Mouse (Mus musculus) neural tube, embryonic 14.5 days (tissue): ENCODE measurements around the gene Tmem160. TPM values are rescaled to one million over a fixed set of nuclear protein-coding genes. Genes with fewer than 3 reads are reported as not detected.
A peak's percentile ranks its signal among the peaks of the same experiment; 100 is the strongest.

Experiments
- ATAC-seq: fragments of 200-750 bp; cut with Nextera tagmentation; 2 replicates; pipeline ENCODE4 v1.8.0; 2017; ENCODE audit warnings: low read depth, mild to moderate bottlenecking, moderate TSS enrichment, moderate library complexity
- H3K27ac ChIP-seq: fragments of 300-500 bp; sonication (generic); 2 replicates; pipeline ENCODE4 v1.5.1; 2014; ENCODE audit warnings: low read depth, mild to moderate bottlenecking, control low read depth, low read length, moderate library complexity, mixed read lengths
- H3K27me3 ChIP-seq: fragments of 300-500 bp; sonication (generic); 2 replicates; pipeline ENCODE4 v1.6.1; 2014; ENCODE audit warnings: low read length; ENCODE audit not compliant: control insufficient read depth, insufficient read depth
- H3K36me3 ChIP-seq: fragments of 300-500 bp; sonication (generic); 2 replicates; pipeline ENCODE4 v1.6.1; 2014; ENCODE audit warnings: low read length, mixed read lengths; ENCODE audit not compliant: control insufficient read depth, insufficient read depth
- H3K4me1 ChIP-seq: fragments of 300-500 bp; sonication (generic); 2 replicates; pipeline ENCODE4 v1.6.1; 2014; ENCODE audit warnings: low read length; ENCODE audit not compliant: control insufficient read depth, insufficient read depth
- H3K4me2 ChIP-seq: fragments of 300-500 bp; sonication (generic); 2 replicates; pipeline ENCODE4 v1.6.1; 2014; ENCODE audit warnings: mild to moderate bottlenecking, low read depth, low read length, control low read depth
- H3K4me3 ChIP-seq: fragments of 300-500 bp; sonication (generic); 2 replicates; pipeline ENCODE4 v1.5.1; 2014; ENCODE audit warnings: low read depth, low read length, control low read depth, mixed read lengths
- H3K9ac ChIP-seq: fragments of 300-500 bp; sonication (generic); replicated peaks from 2 replicates; pipeline ENCODE4 v1.6.1; 2014; ENCODE audit warnings: low read depth, mild to moderate bottlenecking, control low read depth, low read length, mixed read lengths
- H3K9me3 ChIP-seq: fragments of 300-500 bp; sonication (generic); 2 replicates; pipeline ENCODE4 v1.6.1; 2016; ENCODE audit warnings: low read length; ENCODE audit not compliant: control insufficient read depth
- WGBS: fragments of 180-500 bp; shearing (Covaris S2); extraction: QIAGEN DNeasy Blood & Tissue Kit; methylation state at CpG from one replicate; pipeline ENCODE4 v1.1.7; 2014; 5-methylcytosine and 5-hydroxymethylcytosine counted together
- polyA plus RNA-seq: library from polyadenylated mRNA; unstranded; fragments of >200 nt; fragmentation: Nextera tagmentation; extraction: Ambion mirVana; gene quantifications from 2 replicates; pipeline ENCODE4 v1.2.1, GENCODE M21; 2014

Tmem160 gene
- polyA plus RNA-seq, 1 experiment from 2014 or later: 70.4 TPM

GRCm38 (mm10) chr7:16461151-16461550 lies 8.6 kb downstream of the Tmem160 start:
- H3K4me2 ChIP-seq: no peak overlapping the region
- H3K36me3 ChIP-seq: no peaks in the 10 kb centered on the region
- H3K4me1 ChIP-seq: no peaks in the 10 kb centered on the region
- 58% methylated on average over 6 of the region's 6 CpGs for WGBS
- H3K9ac ChIP-seq: no peak overlapping the region
- H3K4me3 ChIP-seq: no peak overlapping the region
- H3K9me3 ChIP-seq: no peaks in the 10 kb centered on the region
- no peak overlapping the region for H3K27ac ChIP-seq
- H3K27me3 ChIP-seq: no peaks in the 10 kb centered on the region
- no peak for ATAC-seq

DNA sequence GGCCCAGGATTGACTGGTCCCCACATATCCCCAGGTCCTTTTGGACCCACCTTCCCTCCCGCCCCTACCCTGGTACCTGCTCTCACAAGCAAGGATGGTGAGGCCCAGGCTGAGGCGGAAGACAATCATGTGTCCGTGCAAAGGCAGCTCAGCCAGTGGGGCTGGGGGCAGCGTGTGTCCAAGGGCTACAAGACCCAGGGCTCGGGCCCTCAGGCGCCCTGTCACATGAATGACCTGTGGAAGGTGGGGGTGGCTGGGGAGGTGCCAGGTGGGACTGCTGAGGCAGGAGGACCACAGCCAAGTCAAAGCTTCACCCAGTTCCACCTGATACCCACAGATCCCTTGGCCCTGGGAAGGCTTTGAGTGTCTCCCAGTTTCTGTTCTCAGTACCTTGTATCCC lies 9.1 kb downstream of the Tmem160 start:
- no peaks in the 10 kb centered on the region for H3K9me3 ChIP-seq
- H3K36me3 ChIP-seq: no peaks in the 10 kb centered on the region
- ATAC-seq: no peak
- 77% methylated on average over 6 of the region's 6 CpGs for WGBS
- no peak overlapping the region for H3K27ac ChIP-seq
- no peaks in the 10 kb centered on the region for H3K4me1 ChIP-seq
- H3K4me3 ChIP-seq: no peak overlapping the region
- H3K27me3 ChIP-seq: no peaks in the 10 kb centered on the region
- no peak overlapping the region for H3K9ac ChIP-seq
- no peak overlapping the region for H3K4me2 ChIP-seq

DNA sequence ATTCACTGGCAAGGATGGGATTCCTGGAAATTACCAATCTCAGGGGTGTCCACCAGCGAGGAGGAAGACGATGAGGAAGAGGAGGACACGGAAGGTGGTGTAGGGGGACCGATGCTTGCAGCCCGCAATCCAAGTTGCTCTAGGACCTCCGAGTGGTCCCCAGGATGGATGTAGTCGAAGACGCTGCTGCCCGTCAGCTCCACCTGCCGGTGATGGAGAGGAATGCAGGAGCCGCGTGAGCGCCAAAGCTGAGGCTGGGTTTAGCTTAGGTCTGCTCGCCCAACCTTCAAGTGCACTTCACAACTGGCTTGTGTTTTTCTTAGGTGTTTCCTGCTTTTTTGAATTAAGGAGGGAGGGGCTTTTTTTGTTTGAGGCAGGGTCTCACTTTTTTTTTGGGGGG lies 10.6 kb downstream of the Tmem160 start:
- H3K27ac ChIP-seq: no peak overlapping the region
- H3K9me3 ChIP-seq: no peaks in the 10 kb centered on the region
- H3K4me3 ChIP-seq: no peak overlapping the region
- no peaks in the 10 kb centered on the region for H3K27me3 ChIP-seq
- 5% methylated on average over 14 of the region's 14 CpGs for WGBS
- H3K36me3 ChIP-seq: no peaks in the 10 kb centered on the region
- H3K9ac ChIP-seq: no peak overlapping the region
- H3K4me2 ChIP-seq: no peak overlapping the region
- ATAC-seq: peak; percentile 44; the same call in 1 of the 2 replicates
- H3K4me1 ChIP-seq: no peaks in the 10 kb centered on the region

- 6% methylated on average over 8 of the region's 8 CpGs for WGBS
- Histone ChIP-seq H3K4me1 (no peaks in the 10 kb centered on the region), H3K4me2 (no peak overlapping the region), H3K9me3 (no peaks in the 10 kb centered on the region), H3K9ac (no peak overlapping the region), H3K27ac (no peak overlapping the region), H3K4me3 (no peak overlapping the region), H3K36me3 (no peaks in the 10 kb centered on the region), H3K27me3 (no peaks in the 10 kb centered on the region)
- no peak for ATAC-seq
Observed at GRCm38 (mm10) chr7:16465160-16465559, 12.6 kb downstream of the Tmem160 start.

GRCm38 (mm10) chr7:16465568-16465967 lies 13.0 kb downstream of the Tmem160 start:
- WGBS: 97% methylated on average over 5 of the region's 5 CpGs
- Histone ChIP-seq H3K27me3 (no peaks in the 10 kb centered on the region), H3K4me2 (no peak overlapping the region), H3K4me1 (no peaks in the 10 kb centered on the region), H3K27ac (no peak overlapping the region), H3K4me3 (no peak overlapping the region), H3K9me3 (no peaks in the 10 kb centered on the region), H3K9ac (no peak overlapping the region), H3K36me3 (no peaks in the 10 kb centered on the region)
- no peak for ATAC-seq

- Histone ChIP-seq H3K4me1 (no peaks in the 10 kb centered on the region), H3K4me3 (no peak overlapping the region), H3K4me2 (no peak overlapping the region), H3K27ac (no peak overlapping the region), H3K9ac (no peak overlapping the region), H3K27me3 (peaks cover 4% of the 10 kb centered on the region; the same call in 1 of the 2 replicates), H3K9me3 (no peaks in the 10 kb centered on the region), H3K36me3 (no peaks in the 10 kb centered on the region)
- ATAC-seq: no peak
- WGBS: 71% methylated on average over 4 of the region's 4 CpGs
Observed at GRCm38 (mm10) chr7:16466565-16466964, 14.0 kb downstream of the Tmem160 start.

GRCm38 (mm10) chr7:16468115-16468514 lies 15.5 kb downstream of the Tmem160 start:
- Histone ChIP-seq H3K4me1 (no peaks in the 10 kb centered on the region), H3K4me2 (no peak overlapping the region), H3K9ac (no peak overlapping the region), H3K4me3 (no peak overlapping the region), H3K36me3 (no peaks in the 10 kb centered on the region), H3K27ac (no peak overlapping the region), H3K27me3 (peaks cover 4% of the 10 kb centered on the region; the same call in 1 of the 2 replicates), H3K9me3 (no peaks in the 10 kb centered on the region)
- no peak for ATAC-seq
- 11% methylated on average over 5 of the region's 5 CpGs for WGBS

DNA sequence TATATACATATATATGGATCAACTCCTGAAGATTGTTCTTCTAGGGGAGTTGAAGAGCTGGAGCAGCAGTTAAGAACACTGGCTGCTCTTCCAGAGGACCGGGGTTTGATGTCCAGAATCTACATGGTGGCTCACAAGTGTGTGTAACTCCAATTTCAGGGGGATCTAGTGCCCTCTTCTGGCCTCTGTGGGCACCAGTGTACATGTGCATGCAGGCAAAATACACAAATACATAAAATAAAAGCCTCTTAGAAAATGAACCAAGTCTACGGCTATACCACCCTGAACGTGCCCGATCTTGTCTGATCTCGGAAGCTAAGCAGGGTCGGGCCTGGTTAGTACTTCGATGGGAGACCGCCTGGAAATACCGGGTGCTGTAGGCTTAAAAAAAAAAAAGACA lies 19.0 kb downstream of the Tmem160 start:
- Histone ChIP-seq H3K27ac (no peak overlapping the region), H3K4me1 (peaks cover 9% of the 10 kb centered on the region)

GRCm38 (mm10) chr7:16472116-16472709 lies 19.6 kb downstream of the Tmem160 start:
- no peak overlapping the region for H3K4me3 ChIP-seq
- no peak overlapping the region for H3K27ac ChIP-seq
- no peak overlapping the region for H3K9ac ChIP-seq
- no peaks in the 10 kb centered on the region for H3K9me3 ChIP-seq
- H3K36me3 ChIP-seq: no peaks in the 10 kb centered on the region
- H3K27me3 ChIP-seq: peaks cover 40% of the 10 kb centered on the region
- peak; percentile 33; the same call in 1 of the 2 replicates for ATAC-seq
- H3K4me1 ChIP-seq: peaks cover 10% of the 10 kb centered on the region
- 2% methylated on average over 17 of the region's 17 CpGs for WGBS
- H3K4me2 ChIP-seq: no peak overlapping the region

More for the DNA sequence above, 19.0 kb downstream of the Tmem160 start:
- no peak for ATAC-seq
- whole genome bisulfite sequencing: 41% methylated on average over 9 of the region's 9 CpGs
- Histone ChIP-seq H3K9ac (no peak overlapping the region), H3K36me3 (no peaks in the 10 kb centered on the region), H3K4me2 (no peak overlapping the region), H3K9me3 (no peaks in the 10 kb centered on the region), H3K4me3 (no peak overlapping the region), H3K27me3 (peaks cover 34% of the 10 kb centered on the region)
